Mouse (Mus musculus) cortical plate, adult 2 months (tissue): ENCODE data around the gene Cep89. TPM values are rescaled to one million over a fixed set of nuclear protein-coding genes. Genes with fewer than 3 reads are reported as not detected.

Source experiments
- H3K27ac ChIP-seq: fragments of 200-500 bp; 2 replicates; pipeline ENCODE4 v1.5.1; 2012; ENCODE audit warnings: low read length, control low read depth, inconsistent platforms; ENCODE audit not compliant: insufficient read depth
- H3K4me1 ChIP-seq: fragments of 200-500 bp; 2 replicates; pipeline ENCODE4 v1.6.1; 2011; ENCODE audit warnings: low read length; ENCODE audit not compliant: control insufficient read depth, insufficient read depth
- H3K4me3 ChIP-seq: fragments of 200-500 bp; 2 replicates; pipeline ENCODE4 v1.5.1; 2011; ENCODE audit warnings: mild to moderate bottlenecking, low read length, control low read depth; ENCODE audit not compliant: insufficient read depth
- CTCF ChIP-seq: fragments of 200-500 bp; IDR thresholded peaks from 2 replicates; pipeline ENCODE4 v1.5.1; 2011; ENCODE audit warnings: mild to moderate bottlenecking, control low read depth, low read length; ENCODE audit not compliant: insufficient read depth; ENCODE audit errors: extremely low read depth
- POLR2A ChIP-seq: fragments of 200-500 bp; IDR thresholded peaks from 2 replicates; pipeline ENCODE4 v1.6.1; 2011; ENCODE audit warnings: mild to moderate bottlenecking, low read length, control low read depth; ENCODE audit not compliant: insufficient read depth; ENCODE audit errors: extremely low read depth
- polyA plus RNA-seq: library from polyadenylated mRNA; depleted of rRNA; stranded (reverse); fragments of >200 nt; gene quantifications from 2 replicates; pipeline ENCODE4 v1.2.3, GENCODE M21; 2012; rRNA removed

Gene Cep89
- polyA plus RNA-seq = 27.9 and 29.6 TPM in 2 replicates

- no peak for TF ChIP-seq CTCF
- TF ChIP-seq POLR2A = peak; percentile 71; the same call in 1 of the 2 replicates
- Histone ChIP-seq H3K27ac (no peak within 1 kb of the TSS), H3K4me3 (peak within 1 kb of the TSS; percentile 79), H3K4me1 (no peaks in the 10 kb centered on the region)
Observed at GRCm38 (mm10) chr7:35396542-35397168, at the start of gene Cep89, which contains the start of gene Faap24. Gene Cep89, plus strand, starts transcription at chr7:35397035. Gene Faap24, minus strand, starts transcription at chr7:35396836.

- Histone ChIP-seq H3K4me1 (no peaks in the 10 kb centered on the region), H3K27ac (no peak overlapping the region), H3K4me3 (no peak overlapping the region)
- TF ChIP-seq CTCF (no peak), POLR2A (no peak)
Observed at GRCm38 (mm10) chr7:35347918-35348700, 48.7 kb upstream of the Cep89 start.

GRCm38 (mm10) chr7:35349022-35349421, 47.8 kb upstream of the Cep89 start:
- Histone ChIP-seq H3K4me1 (no peaks in the 10 kb centered on the region), H3K4me3 (no peak overlapping the region), H3K27ac (no peak overlapping the region)
- no peak for TF ChIP-seq POLR2A
- TF ChIP-seq CTCF = no peak

- TF ChIP-seq POLR2A = no peak
- no peak for TF ChIP-seq CTCF
- H3K27ac ChIP-seq = no peak overlapping the region
- no peaks in the 10 kb centered on the region for H3K4me1 ChIP-seq
- H3K4me3 ChIP-seq = no peak overlapping the region
Observed at GRCm38 (mm10) chr7:35349886-35350684, 46.8 kb upstream of the Cep89 start.

- no peak for TF ChIP-seq CTCF
- no peak for TF ChIP-seq POLR2A
- Histone ChIP-seq H3K4me3 (no peak overlapping the region), H3K27ac (no peak overlapping the region), H3K4me1 (no peaks in the 10 kb centered on the region)
Observed at GRCm38 (mm10) chr7:35351155-35351554, 45.7 kb upstream of the Cep89 start.

- no peak for TF ChIP-seq POLR2A
- TF ChIP-seq CTCF = no peak
- H3K4me3 ChIP-seq = no peak overlapping the region
- no peaks in the 10 kb centered on the region for H3K4me1 ChIP-seq
- no peak overlapping the region for H3K27ac ChIP-seq
Observed at GRCm38 (mm10) chr7:35353306-35353705, 43.5 kb upstream of the Cep89 start.

- Histone ChIP-seq H3K4me3 (no peak overlapping the region), H3K4me1 (no peaks in the 10 kb centered on the region), H3K27ac (no peak overlapping the region)
- TF ChIP-seq POLR2A = no peak
- no peak for TF ChIP-seq CTCF
Observed at GRCm38 (mm10) chr7:35355303-35355872, 41.4 kb upstream of the Cep89 start.

- Histone ChIP-seq H3K4me3 (no peak overlapping the region), H3K27ac (no peak overlapping the region), H3K4me1 (no peaks in the 10 kb centered on the region)
- TF ChIP-seq CTCF = no peak
- TF ChIP-seq POLR2A = no peak
Observed at GRCm38 (mm10) chr7:35357621-35358020, 39.2 kb upstream of the Cep89 start.

GRCm38 (mm10) chr7:35362253-35362652, 34.6 kb upstream of the Cep89 start:
- no peak for TF ChIP-seq POLR2A
- no peak for TF ChIP-seq CTCF
- H3K27ac ChIP-seq = no peak overlapping the region

More at GRCm38 (mm10) chr7:35362253-35362652, 34.6 kb upstream of the Cep89 start:
- Histone ChIP-seq H3K4me3 (no peak overlapping the region), H3K4me1 (no peaks in the 10 kb centered on the region)
